Mouse (Mus musculus) heart, adult 2 months (tissue): ENCODE data around the gene Pacs1. TPM values are rescaled to one million over a fixed set of nuclear protein-coding genes. Genes with fewer than 3 reads are reported as not detected.

Experiments used
- DNase-seq, 2 experiments: peaks; one replicate each; pipeline ENCODE4 v3.0.0; 2021
- H3K27ac ChIP-seq: fragments of 200-600 bp; 2 replicates; pipeline ENCODE4 v1.8.1; 2022
- H3K27me3 ChIP-seq: fragments of 200-500 bp; 2 replicates; pipeline ENCODE4 v1.6.1; 2012; ENCODE audit warnings: mild to moderate bottlenecking, low read length, inconsistent platforms, mixed read lengths; ENCODE audit not compliant: control insufficient read depth, insufficient read depth
- H3K36me3 ChIP-seq: fragments of 200-500 bp; 2 replicates; pipeline ENCODE4 v1.6.1; 2012; ENCODE audit warnings: low read length, inconsistent platforms; ENCODE audit not compliant: control insufficient read depth, insufficient read depth
- H3K4me1 ChIP-seq: fragments of 200-500 bp; 2 replicates; pipeline ENCODE4 v1.6.1; 2011; ENCODE audit warnings: low read length; ENCODE audit not compliant: control insufficient read depth, insufficient read depth
- H3K4me3 ChIP-seq: fragments of 200-600 bp; 2 replicates; pipeline ENCODE4 v1.8.1; 2022
- H3K79me2 ChIP-seq: fragments of 200-500 bp; replicated peaks from 2 replicates; pipeline ENCODE4 v1.6.1; 2012; ENCODE audit warnings: mild to moderate bottlenecking, inconsistent platforms, low read length, moderate library complexity, mixed read lengths; ENCODE audit not compliant: control insufficient read depth, insufficient read depth
- H3K9ac ChIP-seq: fragments of 200-500 bp; 2 replicates; pipeline ENCODE4 v1.6.1; 2012; ENCODE audit warnings: low read depth, mild to moderate bottlenecking, control low read depth, inconsistent platforms, low read length, mixed read lengths
- CTCF ChIP-seq: fragments of 200-600 bp; IDR thresholded peaks from 2 replicates; pipeline ENCODE4 v1.8.1; 2022; ENCODE audit warnings: antibody characterized with exemption, mild to moderate bottlenecking, moderate library complexity
- EP300 ChIP-seq: fragments of 200-500 bp; IDR thresholded peaks from 2 replicates; pipeline ENCODE4 v1.6.1; 2011; ENCODE audit warnings: low read depth, low read length, control low read depth; ENCODE audit not compliant: insufficient read depth
- POLR2A ChIP-seq: fragments of 200-500 bp; IDR thresholded peaks from 2 replicates; pipeline ENCODE4 v1.6.1; 2011; ENCODE audit warnings: mild to moderate bottlenecking, low read depth, low read length, control low read depth; ENCODE audit not compliant: insufficient read depth
- WGBS: fragments of 180-500 bp; shearing (Covaris S2); methylation state at CpG from one replicate; pipeline ENCODE4 v1.1.7; 2018; 5-methylcytosine and 5-hydroxymethylcytosine counted together
- intact Hi-C: fragments of 180-260 bp; cut with DNase I; formaldehyde crosslinking; loops from one replicate; pipeline ENCODE4 v1.15.1; 2025
- polyA plus RNA-seq: library from polyadenylated mRNA; depleted of rRNA; stranded (reverse); fragments of >200 nt; gene quantifications from 2 replicates; pipeline ENCODE4 v1.2.3, GENCODE M21; 2012
- total RNA-seq, 2 experiments: library from RNA; stranded (reverse); gene quantifications; 2 replicates each; pipeline ENCODE4 v1.2.3; 2021

Pacs1 gene
- total and polyA plus RNA-seq, 3 experiments, result 20.8 to 25.7 (median 21.6) TPM

DNA sequence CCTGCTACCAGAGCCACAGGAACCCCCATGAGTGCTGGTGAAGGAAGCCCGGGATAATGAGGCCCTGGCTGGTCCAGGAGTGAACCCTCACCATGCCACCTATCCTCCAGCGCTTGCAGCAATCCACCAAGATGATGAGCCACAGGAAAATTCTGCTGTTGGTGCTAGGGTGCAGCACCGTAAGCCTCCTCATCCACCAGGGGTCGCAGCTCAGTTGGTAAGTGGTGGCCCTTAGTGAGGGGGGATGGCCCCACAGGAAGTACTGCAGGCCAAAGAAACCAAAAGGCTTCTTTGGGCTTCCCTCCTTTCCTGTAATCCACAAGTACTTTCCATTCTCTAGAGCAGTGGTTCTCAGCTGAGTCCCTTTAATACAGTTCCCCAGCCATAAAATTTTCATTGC lies 29.5 kb upstream of the Pacs1 start:
- H3K4me1 ChIP-seq, result peaks cover 3% of the 10 kb centered on the region; the same call in 1 of the 2 replicates
- intact Hi-C loops, result loop anchor here (2.0 kb wide), 1 partner anchor 46 kb away; the partner anchor contains the start of gene Cst6
- H3K79me2 ChIP-seq, result no peaks in the 10 kb centered on the region
- TF ChIP-seq CTCF (peak; percentile 70), EP300 (no peak), POLR2A (no peak)
- no peak overlapping the region for H3K4me3 ChIP-seq
- no peaks in the 10 kb centered on the region for H3K36me3 ChIP-seq
- H3K9ac ChIP-seq, result no peak overlapping the region
- peak in 1 of 2 experiments; percentile 50 for DNase-seq
- H3K27ac ChIP-seq, result no peak overlapping the region
- 16% methylated on average over 4 of the region's 4 CpGs for WGBS
- H3K27me3 ChIP-seq, result no peaks in the 10 kb centered on the region

- peaks cover 3% of the 10 kb centered on the region for H3K4me1 ChIP-seq
- intact Hi-C loops, result no loop called here
- 75% methylated on average over 6 of the region's 6 CpGs for WGBS
- DNase-seq, result no peak
- no peak overlapping the region for H3K9ac ChIP-seq
- H3K36me3 ChIP-seq, result no peaks in the 10 kb centered on the region
- H3K79me2 ChIP-seq, result no peaks in the 10 kb centered on the region
- TF ChIP-seq POLR2A (no peak), EP300 (no peak), CTCF (no peak)
- H3K27me3 ChIP-seq, result no peaks in the 10 kb centered on the region
- H3K27ac ChIP-seq, result no peak overlapping the region
- H3K4me3 ChIP-seq, result no peak overlapping the region
Measured at GRCm38 (mm10) chr19:5300588-5300987, 27.7 kb upstream of the Pacs1 start.

DNA sequence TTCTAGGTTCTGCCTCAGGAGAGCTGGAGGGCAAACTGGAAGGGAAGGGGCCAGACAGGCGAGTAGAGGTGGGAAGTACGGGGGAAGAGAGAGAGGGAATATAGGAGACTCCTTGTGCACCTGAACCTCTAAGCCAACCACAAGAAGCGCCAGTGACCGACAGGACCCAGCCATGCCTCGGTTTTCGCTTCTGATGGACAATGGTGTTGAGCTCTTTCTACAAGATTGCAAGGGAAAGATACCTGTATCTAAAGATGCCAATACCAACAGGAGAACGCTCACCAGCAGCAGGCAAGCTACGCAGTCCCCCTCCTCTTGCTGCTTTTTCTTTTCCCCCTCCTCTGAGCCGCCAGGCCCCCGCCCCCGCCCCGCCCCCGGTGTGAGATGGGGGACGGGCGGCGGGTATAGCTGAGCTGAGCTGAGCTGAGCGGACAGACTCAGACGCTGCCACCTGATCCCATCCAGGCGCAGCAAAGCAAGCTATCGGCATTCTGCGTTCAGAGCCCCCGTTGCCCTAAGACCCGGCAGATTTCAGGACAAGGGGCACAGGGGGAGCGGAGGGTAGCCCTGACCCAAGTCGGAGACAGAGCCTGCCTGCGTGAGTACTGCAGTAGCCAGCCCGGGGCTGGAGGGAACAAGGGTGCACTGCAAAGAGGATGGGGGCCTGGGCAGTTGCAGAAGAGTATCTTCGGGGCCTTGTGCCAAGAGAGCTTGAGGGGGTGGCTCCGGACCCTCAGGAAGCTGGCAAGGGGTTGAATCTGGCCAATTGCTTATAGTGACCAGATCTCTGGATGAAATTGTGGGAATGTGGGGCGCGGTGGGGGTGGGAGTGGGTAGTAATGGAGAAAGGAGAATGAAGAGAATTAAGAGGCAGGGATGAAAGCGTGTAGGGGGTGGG lies 25.2 kb upstream of the Pacs1 start, which contains the start of gene Gal3st3:
TSS of gene Gal3st3 (plus strand) at position 429 of the 898 bp plus-strand sequence.
- Histone ChIP-seq H3K27ac (peak within 1 kb of the TSS; percentile 70), H3K36me3 (peaks cover 10% of the 10 kb centered on the region), H3K4me3 (peak within 1 kb of the TSS; percentile 44), H3K4me1 (peaks cover 8% of the 10 kb centered on the region), H3K27me3 (no peaks in the 10 kb centered on the region), H3K79me2 (no peaks in the 10 kb centered on the region), H3K9ac (peak within 1 kb of the TSS; percentile 76)
- peak in 1 of 2 experiments; percentile 19 for DNase-seq
- WGBS, result 21% methylated on average over 32 of the region's 32 CpGs
- no peak for TF ChIP-seq CTCF
- no peak for TF ChIP-seq POLR2A
- TF ChIP-seq EP300, result no peak
- intact Hi-C loops, result no loop called here

- Histone ChIP-seq H3K79me2 (0 out of 2 replicates have a peak, but pooled peaks cover 2% of the 10 kb centered on the region), H3K27me3 (no peaks in the 10 kb centered on the region), H3K9ac (no peak overlapping the region), H3K4me3 (no peak overlapping the region), H3K27ac (no peak overlapping the region), H3K36me3 (peaks cover 10% of the 10 kb centered on the region), H3K4me1 (peaks cover 8% of the 10 kb centered on the region)
- WGBS, result 53% methylated on average over 5 of the region's 5 CpGs
- intact Hi-C loops, result no loop called here
- no peak for DNase-seq
- TF ChIP-seq CTCF (no peak), EP300 (no peak), POLR2A (no peak)
Measured at GRCm38 (mm10) chr19:5296630-5297029, 23.7 kb upstream of the Pacs1 start.

DNA sequence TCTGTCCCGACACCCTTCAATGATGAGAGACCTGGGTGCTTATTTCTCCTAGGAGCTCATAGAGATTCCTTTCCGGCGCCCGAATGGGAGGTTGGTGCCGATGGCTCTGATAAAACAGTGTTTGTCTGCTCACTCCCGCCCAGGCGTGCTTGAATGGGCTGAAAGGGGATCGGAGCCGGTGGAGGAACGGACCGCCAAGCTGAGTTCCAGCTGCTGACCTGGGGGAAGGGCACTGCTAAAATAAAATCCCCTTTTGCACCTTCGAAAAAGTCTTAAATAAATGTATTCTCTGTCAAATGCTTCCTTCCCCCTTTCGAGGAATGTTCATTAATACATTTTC lies 22.8 kb upstream of the Pacs1 start:
- Histone ChIP-seq H3K79me2 (0 out of 2 replicates have a peak, but pooled peaks cover 2% of the 10 kb centered on the region), H3K9ac (peak overlapping the region; percentile 35), H3K27ac (peak overlapping the region; percentile 81), H3K36me3 (peaks cover 10% of the 10 kb centered on the region), H3K4me1 (peaks cover 8% of the 10 kb centered on the region), H3K4me3 (peak overlapping the region; percentile 63), H3K27me3 (no peaks in the 10 kb centered on the region)
- no peak for DNase-seq
- intact Hi-C loops, result loop anchor here (2.0 kb wide), 1 partner anchor 21 kb away; no protein-coding TSS in a partner anchor
- TF ChIP-seq POLR2A (no peak), EP300 (no peak), CTCF (no peak)
- 5% methylated on average over 13 of the region's 13 CpGs for WGBS
